Mouse (Mus musculus) heart, postnatal 0 days (tissue): ENCODE measurements around the gene Rtraf. TPM values are rescaled to one million over a fixed set of nuclear protein-coding genes. Genes with fewer than 3 reads are reported as not detected.

ENCODE experiments used
- ATAC-seq: fragments of 200-750 bp; cut with Nextera tagmentation; 2 replicates; pipeline ENCODE4 v1.8.0; 2017; ENCODE audit warnings: low read depth, moderate number of reproducible peaks, moderate library complexity; ENCODE audit not compliant: insufficient read depth
- DNase-seq: peaks from one replicate; pipeline ENCODE4 v3.0.0-alpha.2; 2016; ENCODE audit warnings: low spot score
- H3K27ac ChIP-seq: fragments of 300-500 bp; sonication (generic); 2 replicates; pipeline ENCODE4 v1.5.1; 2014; ENCODE audit warnings: low read depth, mild to moderate bottlenecking
- H3K27me3 ChIP-seq: fragments of 300-500 bp; sonication (generic); 2 replicates; pipeline ENCODE4 v1.6.1; 2014; ENCODE audit warnings: low read length, mixed read lengths; ENCODE audit not compliant: control insufficient read depth, insufficient read depth
- H3K36me3 ChIP-seq: fragments of 300-500 bp; sonication (generic); replicated peaks from 2 replicates; pipeline ENCODE4 v1.6.1; 2014; ENCODE audit warnings: low read length, mixed read lengths; ENCODE audit not compliant: control insufficient read depth, insufficient read depth
- H3K4me1 ChIP-seq: fragments of 300-500 bp; sonication (generic); 2 replicates; pipeline ENCODE4 v1.6.1; 2014; ENCODE audit warnings: antibody characterized with exemption; ENCODE audit not compliant: control insufficient read depth, insufficient read depth
- H3K4me2 ChIP-seq: fragments of 300-500 bp; sonication (generic); 2 replicates; pipeline ENCODE4 v1.6.1; 2014; ENCODE audit warnings: low read depth, mild to moderate bottlenecking, low read length, moderate library complexity
- H3K4me3 ChIP-seq: fragments of 300-500 bp; sonication (generic); 2 replicates; pipeline ENCODE4 v1.5.1; 2014; ENCODE audit warnings: low read depth, low read length
- H3K9ac ChIP-seq: fragments of 300-500 bp; sonication (generic); replicated peaks from 2 replicates; pipeline ENCODE4 v1.6.1; 2014; ENCODE audit warnings: low read depth, low read length, mixed read lengths
- H3K9me3 ChIP-seq: fragments of 300-500 bp; sonication (generic); replicated peaks from 2 replicates; pipeline ENCODE4 v1.6.1; 2016; ENCODE audit warnings: low read length; ENCODE audit not compliant: control insufficient read depth
- CTCF ChIP-seq: IDR thresholded peaks from 2 replicates; pipeline ENCODE4 v1.5.1; 2016; ENCODE audit warnings: antibody characterized with exemption, control low read depth, low read depth
- EP300 ChIP-seq: IDR thresholded peaks from 2 replicates; pipeline ENCODE4 v1.6.1; 2016; ENCODE audit warnings: antibody characterized with exemption, low read depth
- WGBS: fragments of 180-500 bp; shearing (Covaris S2); extraction: QIAGEN DNeasy Blood & Tissue Kit; methylation state at CpG from one replicate; pipeline ENCODE4 v1.1.7; 2014; 5-methylcytosine and 5-hydroxymethylcytosine counted together
- polyA plus RNA-seq: library from polyadenylated mRNA; unstranded; fragments of >200 nt; fragmentation: Nextera tagmentation; extraction: Ambion mirVana; gene quantifications from 2 replicates; pipeline ENCODE4 v1.2.1, GENCODE M21; 2015
- total RNA-seq: library from RNA; depleted of rRNA; stranded (reverse); fragments of >200 nt; gene quantifications from 2 replicates; pipeline ENCODE4 v1.2.3, GENCODE M21; 2014; ENCODE audit warnings: low replicate concordance

The Rtraf gene
- total and polyA plus RNA-seq, 2 experiments from 2014 or later: 73.8 to 177 TPM

DNA sequence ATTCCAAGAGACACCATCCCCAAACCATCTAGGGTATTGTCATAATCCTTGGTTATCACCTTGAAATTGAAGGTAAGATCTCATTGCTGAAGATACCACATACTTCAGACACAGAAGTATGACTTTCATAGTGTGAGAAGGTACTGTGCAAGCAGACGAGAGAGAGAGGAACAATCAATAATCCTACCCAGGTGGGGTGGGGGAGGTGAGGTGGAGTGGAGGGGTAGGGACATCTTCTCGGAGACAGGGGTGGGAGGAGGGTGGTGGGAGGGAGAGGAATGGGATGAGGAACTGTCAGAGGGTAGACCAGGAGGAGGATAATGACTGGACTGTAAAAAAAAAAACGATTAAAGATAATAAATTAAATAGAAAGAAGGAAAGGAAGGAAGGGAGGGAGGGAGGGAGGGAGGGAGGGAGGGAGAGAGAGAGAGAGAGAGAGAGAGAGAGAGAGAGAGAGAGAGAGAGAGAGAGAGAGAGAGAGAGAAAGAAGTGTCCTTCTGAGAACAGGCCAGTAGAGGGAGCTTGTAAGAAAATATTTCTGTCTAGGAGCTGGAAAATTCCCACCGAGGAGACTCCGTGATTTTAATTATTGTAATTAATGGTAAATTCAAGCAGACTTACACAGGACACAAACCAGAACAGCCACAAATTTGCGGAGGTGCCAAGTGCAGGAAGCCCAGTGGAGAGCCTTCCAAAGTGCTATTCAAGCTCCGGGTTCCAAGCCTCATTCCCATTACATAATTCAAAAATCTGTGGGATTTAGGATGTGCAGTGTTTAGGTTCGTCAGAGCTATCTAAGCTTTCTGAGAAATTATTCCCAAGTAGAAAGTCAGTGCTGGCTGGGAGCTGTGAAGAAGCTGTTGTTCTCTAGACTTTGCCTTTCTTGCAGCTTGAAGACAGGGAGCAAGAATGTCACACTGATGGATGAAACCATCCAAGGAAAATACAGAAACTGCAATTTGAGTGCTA lies 35.5 kb upstream of the Rtraf start:
- no peak overlapping the region for H3K4me2 ChIP-seq

GRCm38 (mm10) chr14:19858279-19858678 lies 34.7 kb upstream of the Rtraf start:
- Histone ChIP-seq H3K4me2 (no peak overlapping the region), H3K4me3 (no peak overlapping the region), H3K27me3 (no peaks in the 10 kb centered on the region), H3K36me3 (no peaks in the 10 kb centered on the region), H3K9ac (no peak overlapping the region), H3K27ac (no peak overlapping the region), H3K4me1 (no peaks in the 10 kb centered on the region), H3K9me3 (0 out of 2 replicates have a peak, but pooled peaks cover 5% of the 10 kb centered on the region)
- 81% methylated on average over 2 of the region's 2 CpGs for WGBS
- DNase-seq (no peak), ATAC-seq (no peak)
- TF ChIP-seq EP300 (no peak), CTCF (no peak)

More for the DNA sequence above, 35.5 kb upstream of the Rtraf start:
- no peak overlapping the region for H3K9ac ChIP-seq
- TF ChIP-seq EP300: no peak
- peak; percentile 46 for TF ChIP-seq CTCF
- H3K36me3 ChIP-seq: no peaks in the 10 kb centered on the region
- no peak overlapping the region for H3K4me3 ChIP-seq
- DNase-seq (peak; percentile 49), ATAC-seq (no peak)
- H3K27ac ChIP-seq: no peak overlapping the region
- H3K9me3 ChIP-seq: 0 out of 2 replicates have a peak, but pooled peaks cover 5% of the 10 kb centered on the region
- no peaks in the 10 kb centered on the region for H3K4me1 ChIP-seq
- H3K27me3 ChIP-seq: no peaks in the 10 kb centered on the region
- 36% methylated on average over 8 of the region's 8 CpGs for WGBS

- no peaks in the 10 kb centered on the region for H3K36me3 ChIP-seq
- H3K9me3 ChIP-seq: 0 out of 2 replicates have a peak, but pooled peaks cover 5% of the 10 kb centered on the region
- TF ChIP-seq EP300 (no peak), CTCF (no peak)
- H3K4me2 ChIP-seq: no peak overlapping the region
- H3K4me3 ChIP-seq: no peak overlapping the region
- no peak overlapping the region for H3K9ac ChIP-seq
- WGBS: 63% methylated on average over 3 of the region's 3 CpGs
- ATAC-seq (no peak), DNase-seq (no peak)
- H3K4me1 ChIP-seq: no peaks in the 10 kb centered on the region
- H3K27me3 ChIP-seq: no peaks in the 10 kb centered on the region
- H3K27ac ChIP-seq: no peak overlapping the region
Observed at GRCm38 (mm10) chr14:19853471-19853870, 29.8 kb upstream of the Rtraf start.

DNA sequence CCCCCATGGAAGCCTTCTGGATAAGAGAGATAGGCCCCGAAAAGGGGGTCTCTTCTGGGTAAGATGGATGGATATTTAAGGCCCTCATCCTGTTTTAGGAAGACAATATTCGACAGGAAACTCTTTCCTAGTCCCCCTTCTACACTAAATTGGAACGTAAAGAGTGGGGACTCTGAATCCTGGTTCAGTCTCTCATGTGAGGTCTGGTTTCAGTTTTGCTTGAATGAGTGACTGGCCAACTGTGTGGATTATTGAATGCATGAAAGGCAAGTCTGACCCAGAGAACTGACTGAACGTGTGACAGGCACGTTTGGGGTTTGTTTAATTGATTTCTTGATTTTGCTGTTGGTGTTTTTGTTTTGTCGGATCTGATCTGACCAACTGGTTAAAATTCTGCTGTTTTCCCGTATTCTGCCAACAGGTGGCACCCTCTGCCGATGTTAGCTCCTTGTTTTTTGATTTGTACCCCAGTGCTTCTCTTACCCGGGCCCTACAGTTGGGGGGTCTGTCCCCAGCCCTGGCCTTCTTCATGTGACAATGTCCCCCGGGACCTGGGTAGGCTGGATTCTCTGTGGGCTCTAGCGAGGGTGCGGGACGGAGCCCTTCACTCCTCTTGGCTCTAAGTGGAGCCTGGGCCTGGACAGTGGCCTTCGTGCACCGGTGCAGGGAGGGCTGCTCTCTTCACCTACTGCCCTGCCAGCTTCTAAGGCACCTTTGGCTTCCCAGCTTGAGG lies 16.1 kb upstream of the Rtraf start:
- 16% methylated on average over 15 of the region's 15 CpGs for WGBS
- Histone ChIP-seq H3K4me3 (peak overlapping the region; percentile 35), H3K27ac (no peak overlapping the region), H3K4me1 (no peaks in the 10 kb centered on the region), H3K36me3 (no peaks in the 10 kb centered on the region), H3K9ac (0 out of 2 replicates have a peak overlapping the region, but pooled peaks have one; percentile 23), H3K27me3 (no peaks in the 10 kb centered on the region), H3K4me2 (peak overlapping the region; percentile 48), H3K9me3 (no peaks in the 10 kb centered on the region)
- ATAC-seq: no peak
- DNase-seq: peak; percentile 33
- TF ChIP-seq CTCF: peak; percentile 82
- TF ChIP-seq EP300: no peak

GRCm38 (mm10) chr14:19836289-19836688 lies 12.7 kb upstream of the Rtraf start:
- WGBS: 81% methylated on average over 3 of the region's 3 CpGs
- H3K27me3 ChIP-seq: no peaks in the 10 kb centered on the region

More at GRCm38 (mm10) chr14:19836289-19836688, 12.7 kb upstream of the Rtraf start:
- ATAC-seq: no peak
- H3K9me3 ChIP-seq: no peaks in the 10 kb centered on the region
- DNase-seq: no peak
- H3K4me1 ChIP-seq: no peaks in the 10 kb centered on the region
- no peak overlapping the region for H3K9ac ChIP-seq
- no peak overlapping the region for H3K4me3 ChIP-seq
- no peak overlapping the region for H3K4me2 ChIP-seq
- TF ChIP-seq CTCF (no peak), EP300 (no peak)
- H3K36me3 ChIP-seq: no peaks in the 10 kb centered on the region
- no peak overlapping the region for H3K27ac ChIP-seq
